Mouse (Mus musculus): ENCODE results near the gene Diras2. TPM values are rescaled to one million over a fixed set of nuclear protein-coding genes. Genes with fewer than 3 reads are reported as not detected.

The Diras2 gene
- 0.77 and 0.99 TPM in 2 replicates for polyA plus RNA-seq (2014; fragmentation: Nextera tagmentation; extraction: Ambion mirVana)

DNA sequence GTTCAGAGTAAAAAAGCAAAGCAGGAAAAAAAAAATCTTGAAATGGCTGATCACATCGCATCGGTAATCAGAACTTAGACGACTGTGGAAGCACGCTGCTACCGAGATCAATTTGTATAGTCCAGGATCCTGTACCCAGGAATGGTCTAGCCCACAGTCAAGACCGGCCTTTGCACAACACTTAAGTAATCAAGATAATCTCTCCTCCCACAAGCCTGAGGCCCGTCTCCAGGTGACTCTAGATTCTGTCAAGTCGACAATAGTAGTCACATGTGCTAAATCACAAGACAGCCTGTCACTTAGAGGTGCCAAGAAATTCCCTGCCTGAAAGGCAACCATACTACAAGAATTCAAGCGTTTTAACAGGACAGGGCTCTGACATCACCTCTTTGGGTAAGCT is at the start of gene Diras2:
Diras2 (minus strand) TSS at position 159 of the 400 bp plus-strand sequence.
- no peak for ATAC-seq (replicated peaks; ENCODE audit: insufficient number of reproducible peaks, low FRiP score, low TSS enrichment)
- Histone ChIP-seq H3K36me3 (ENCODE audit: control insufficient read depth, insufficient read depth, low read length) (no peaks in the 10 kb centered on the region), H3K9me3 (replicated peaks; ENCODE audit: control insufficient read depth, low read length) (no peaks in the 10 kb centered on the region; the same call in 1 of the 2 replicates), H3K9ac (ENCODE audit: low read depth, low read length) (peak within 1 kb of the TSS; percentile 29; the same call in 1 of the 2 replicates), H3K4me3 (ENCODE audit: low read depth, low read length) (peak within 1 kb of the TSS; percentile 48), H3K4me1 (ENCODE audit: control insufficient read depth, insufficient read depth, low read length) (peaks cover 4% of the 10 kb centered on the region; the same call in 1 of the 2 replicates), H3K27me3 (ENCODE audit: control insufficient read depth, insufficient read depth, low read length) (peaks cover 9% of the 10 kb centered on the region), H3K4me2 (peak within 1 kb of the TSS; percentile 81), H3K27ac (ENCODE audit: low read depth, low read length) (no peak within 1 kb of the TSS)
- 43% methylated on average over 9 of the region's 9 CpGs for WGBS (ENCODE audit: insufficient replicate concordance)

DNA sequence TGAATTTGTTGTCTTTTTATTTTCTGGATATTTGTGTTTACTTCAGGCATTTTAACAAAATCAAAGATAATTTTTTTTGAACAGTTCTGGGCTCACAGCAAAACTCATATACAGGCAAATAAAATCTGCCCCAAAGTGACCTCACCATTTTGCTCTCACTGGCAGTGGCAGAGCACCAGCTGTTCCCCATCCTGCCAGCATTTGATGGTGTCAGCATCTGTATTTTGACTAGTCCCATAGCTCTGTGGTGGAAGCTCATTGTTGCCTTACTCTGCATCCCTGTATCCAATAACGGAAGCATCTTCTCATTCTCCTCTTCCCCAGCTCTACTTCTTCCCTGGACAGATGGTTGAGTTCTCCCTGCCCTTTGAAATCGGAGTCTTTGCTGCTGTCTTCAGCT is 47.7 kb upstream of the Diras2 start:
- WGBS (ENCODE audit: insufficient replicate concordance), result 62% methylated on average over 2 of the region's 2 CpGs
- Histone ChIP-seq H3K9me3 (replicated peaks; ENCODE audit: control insufficient read depth, low read length) (no peaks in the 10 kb centered on the region), H3K9ac (ENCODE audit: low read depth, low read length) (no peak overlapping the region), H3K36me3 (ENCODE audit: control insufficient read depth, insufficient read depth, low read length) (no peaks in the 10 kb centered on the region), H3K4me1 (ENCODE audit: control insufficient read depth, insufficient read depth, low read length) (peaks cover 27% of the 10 kb centered on the region), H3K4me3 (ENCODE audit: low read depth, low read length) (no peak overlapping the region), H3K4me2 (no peak overlapping the region), H3K27me3 (ENCODE audit: control insufficient read depth, insufficient read depth, low read length) (no peaks in the 10 kb centered on the region), H3K27ac (ENCODE audit: low read depth, low read length) (no peak overlapping the region)
- no peak for ATAC-seq (replicated peaks; ENCODE audit: insufficient number of reproducible peaks, low FRiP score, low TSS enrichment)

DNA sequence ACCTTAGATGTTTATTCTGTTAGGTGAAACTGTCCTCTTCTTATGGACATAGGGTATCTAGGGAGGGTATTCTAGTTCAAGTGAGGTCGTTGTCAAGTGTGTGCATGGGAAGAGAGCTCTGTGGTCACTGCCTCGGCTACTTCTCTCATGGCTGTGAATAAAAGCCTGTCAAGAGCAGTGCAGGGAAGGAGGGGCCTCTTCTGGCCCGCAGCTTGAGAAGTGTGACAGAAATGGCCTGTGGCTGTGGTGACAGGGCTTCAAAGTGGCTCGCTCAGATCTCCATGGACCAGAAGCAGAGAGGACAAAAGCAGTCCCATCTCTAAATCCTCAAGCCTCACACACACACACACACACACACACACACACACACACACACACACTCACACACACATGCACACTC is 46.9 kb upstream of the Diras2 start:
- H3K4me3 ChIP-seq (ENCODE audit: low read depth, low read length), result no peak overlapping the region
- peak overlapping the region; percentile 19 for H3K4me2 ChIP-seq
- no peaks in the 10 kb centered on the region for H3K9me3 ChIP-seq (replicated peaks; ENCODE audit: control insufficient read depth, low read length)
- no peaks in the 10 kb centered on the region for H3K36me3 ChIP-seq (ENCODE audit: control insufficient read depth, insufficient read depth, low read length)
- 21% methylated on average over 4 of the region's 4 CpGs for WGBS (ENCODE audit: insufficient replicate concordance)
- no peak overlapping the region for H3K9ac ChIP-seq (ENCODE audit: low read depth, low read length)
- 0 out of 2 replicates have a peak, but pooled peaks have one; percentile 67 for ATAC-seq (replicated peaks; ENCODE audit: insufficient number of reproducible peaks, low FRiP score, low TSS enrichment)
- peak overlapping the region; percentile 87 for H3K27ac ChIP-seq (ENCODE audit: low read depth, low read length)
- H3K4me1 ChIP-seq (ENCODE audit: control insufficient read depth, insufficient read depth, low read length), result peaks cover 27% of the 10 kb centered on the region
- H3K27me3 ChIP-seq (ENCODE audit: control insufficient read depth, insufficient read depth, low read length), result no peaks in the 10 kb centered on the region

- Histone ChIP-seq H3K36me3 (ENCODE audit: control insufficient read depth, insufficient read depth, low read length) (no peaks in the 10 kb centered on the region), H3K9me3 (replicated peaks; ENCODE audit: control insufficient read depth, low read length) (no peaks in the 10 kb centered on the region), H3K27ac (ENCODE audit: low read depth, low read length) (peak overlapping the region; percentile 87), H3K4me1 (ENCODE audit: control insufficient read depth, insufficient read depth, low read length) (peaks cover 27% of the 10 kb centered on the region), H3K9ac (ENCODE audit: low read depth, low read length) (peak overlapping the region; percentile 10; the same call in 1 of the 2 replicates), H3K4me2 (peak overlapping the region; percentile 19), H3K4me3 (ENCODE audit: low read depth, low read length) (no peak overlapping the region), H3K27me3 (ENCODE audit: control insufficient read depth, insufficient read depth, low read length) (no peaks in the 10 kb centered on the region)
- no peak for ATAC-seq (replicated peaks; ENCODE audit: insufficient number of reproducible peaks, low FRiP score, low TSS enrichment)
- 16% methylated on average over 3 of the region's 3 CpGs for WGBS (ENCODE audit: insufficient replicate concordance)
Observed at GRCm38 (mm10) chr13:52577326-52577920, 46.3 kb upstream of the Diras2 start.

DNA sequence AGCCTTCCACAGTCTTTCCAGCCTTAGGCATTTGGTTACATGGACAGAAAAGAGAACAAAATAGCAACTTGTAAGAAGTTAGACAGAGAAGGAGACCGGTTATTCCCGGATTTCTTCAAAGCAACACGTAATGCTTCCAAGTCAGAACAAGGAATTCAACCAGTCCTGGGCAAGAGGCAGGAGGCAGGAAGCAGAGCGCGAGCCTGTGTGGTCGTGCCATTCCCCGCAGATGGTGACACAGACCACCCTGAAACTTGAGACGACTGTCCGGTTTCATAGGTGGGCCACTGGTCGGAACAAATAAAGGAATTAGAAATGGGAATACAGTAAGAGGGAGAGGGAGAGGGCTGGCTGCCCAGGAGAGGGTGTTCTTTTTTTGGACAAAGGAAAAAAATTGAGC is 45.8 kb upstream of the Diras2 start:
- Histone ChIP-seq H3K4me3 (ENCODE audit: low read depth, low read length) (no peak overlapping the region), H3K9me3 (replicated peaks; ENCODE audit: control insufficient read depth, low read length) (no peaks in the 10 kb centered on the region), H3K9ac (ENCODE audit: low read depth, low read length) (peak overlapping the region; percentile 10; the same call in 1 of the 2 replicates), H3K27me3 (ENCODE audit: control insufficient read depth, insufficient read depth, low read length) (no peaks in the 10 kb centered on the region), H3K27ac (ENCODE audit: low read depth, low read length) (peak overlapping the region; percentile 87), H3K4me2 (peak overlapping the region; percentile 19; the same call in 1 of the 2 replicates), H3K4me1 (ENCODE audit: control insufficient read depth, insufficient read depth, low read length) (peaks cover 27% of the 10 kb centered on the region), H3K36me3 (ENCODE audit: control insufficient read depth, insufficient read depth, low read length) (no peaks in the 10 kb centered on the region)
- 30% methylated on average over 10 of the region's 10 CpGs for WGBS (ENCODE audit: insufficient replicate concordance)
- ATAC-seq (replicated peaks; ENCODE audit: insufficient number of reproducible peaks, low FRiP score, low TSS enrichment), result no peak

DNA sequence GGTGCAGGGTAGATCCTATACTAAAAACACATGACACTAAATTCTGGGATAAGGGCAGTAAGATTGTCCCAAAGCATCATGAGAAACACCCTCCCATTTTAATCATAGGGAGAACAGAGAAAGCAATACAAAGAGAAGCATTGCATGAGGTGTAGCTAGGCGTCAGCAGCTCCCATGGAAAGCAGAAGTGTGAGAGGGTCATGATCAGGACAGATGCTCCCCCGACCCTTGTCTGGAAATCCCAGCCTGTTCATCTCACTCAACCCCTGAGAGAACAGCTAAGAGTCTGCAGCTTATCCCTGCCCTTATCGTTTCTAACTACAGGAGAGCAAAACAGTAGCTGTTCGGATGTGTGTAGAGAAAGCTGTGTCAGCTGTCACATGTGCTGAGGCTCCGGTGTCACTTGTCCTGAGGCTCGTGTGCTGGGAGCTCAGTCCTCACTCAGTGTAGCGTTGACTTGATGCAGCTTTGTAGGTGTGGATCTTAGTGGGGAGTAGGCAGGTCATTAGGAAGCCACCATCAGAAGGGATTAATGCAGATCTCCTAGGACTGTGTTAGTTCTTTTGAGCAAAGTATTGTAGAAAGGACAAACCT is 45.0 kb upstream of the Diras2 start:
- no peak overlapping the region for H3K4me2 ChIP-seq
- H3K27ac ChIP-seq (ENCODE audit: low read depth, low read length), result peak overlapping the region; percentile 18; the same call in 1 of the 2 replicates
- H3K9me3 ChIP-seq (replicated peaks; ENCODE audit: control insufficient read depth, low read length), result no peaks in the 10 kb centered on the region
- no peak overlapping the region for H3K9ac ChIP-seq (ENCODE audit: low read depth, low read length)
- peaks cover 27% of the 10 kb centered on the region for H3K4me1 ChIP-seq (ENCODE audit: control insufficient read depth, insufficient read depth, low read length)
- no peak for ATAC-seq (replicated peaks; ENCODE audit: insufficient number of reproducible peaks, low FRiP score, low TSS enrichment)
- H3K27me3 ChIP-seq (ENCODE audit: control insufficient read depth, insufficient read depth, low read length), result no peaks in the 10 kb centered on the region
- no peaks in the 10 kb centered on the region for H3K36me3 ChIP-seq (ENCODE audit: control insufficient read depth, insufficient read depth, low read length)
- 27% methylated on average over 7 of the region's 7 CpGs for WGBS (ENCODE audit: insufficient replicate concordance)
- no peak overlapping the region for H3K4me3 ChIP-seq (ENCODE audit: low read depth, low read length)

DNA sequence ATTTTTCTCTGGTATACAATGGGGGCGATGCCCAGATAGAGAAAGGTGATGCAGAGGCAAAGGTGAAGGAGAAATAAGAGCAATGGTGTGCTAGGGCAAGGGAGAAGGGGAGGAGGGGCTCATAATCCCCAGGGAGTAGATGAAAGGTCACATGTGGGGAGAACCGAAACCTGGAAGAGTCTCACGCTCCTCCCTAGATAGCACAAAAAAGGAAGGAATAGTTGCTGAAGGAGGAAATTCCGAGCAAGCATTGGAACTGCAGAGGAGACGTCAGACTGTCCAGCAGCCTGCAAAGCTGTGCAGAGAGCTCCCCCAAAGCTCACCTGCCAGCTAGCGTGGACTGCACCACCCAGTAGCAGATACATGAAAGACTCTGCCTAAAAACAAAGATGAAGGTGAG is 44.4 kb upstream of the Diras2 start:
- Histone ChIP-seq H3K27me3 (ENCODE audit: control insufficient read depth, insufficient read depth, low read length) (no peaks in the 10 kb centered on the region), H3K4me3 (ENCODE audit: low read depth, low read length) (no peak overlapping the region), H3K9ac (ENCODE audit: low read depth, low read length) (no peak overlapping the region), H3K36me3 (ENCODE audit: control insufficient read depth, insufficient read depth, low read length) (no peaks in the 10 kb centered on the region), H3K9me3 (replicated peaks; ENCODE audit: control insufficient read depth, low read length) (no peaks in the 10 kb centered on the region), H3K27ac (ENCODE audit: low read depth, low read length) (no peak overlapping the region), H3K4me1 (ENCODE audit: control insufficient read depth, insufficient read depth, low read length) (peaks cover 27% of the 10 kb centered on the region), H3K4me2 (no peak overlapping the region)
- WGBS (ENCODE audit: insufficient replicate concordance), result 65% methylated on average over 6 of the region's 6 CpGs
- no peak for ATAC-seq (replicated peaks; ENCODE audit: insufficient number of reproducible peaks, low FRiP score, low TSS enrichment)

GRCm38 (mm10) chr13:52574311-52574710 is 43.2 kb upstream of the Diras2 start:
- H3K9ac ChIP-seq (ENCODE audit: low read depth, low read length), result no peak overlapping the region
- WGBS (ENCODE audit: insufficient replicate concordance), result 74% methylated on average over 2 of the region's 2 CpGs
- no peak overlapping the region for H3K4me2 ChIP-seq
- H3K4me1 ChIP-seq (ENCODE audit: control insufficient read depth, insufficient read depth, low read length), result peaks cover 27% of the 10 kb centered on the region
- no peak for ATAC-seq (replicated peaks; ENCODE audit: insufficient number of reproducible peaks, low FRiP score, low TSS enrichment)
- H3K27ac ChIP-seq (ENCODE audit: low read depth, low read length), result no peak overlapping the region
- no peak overlapping the region for H3K4me3 ChIP-seq (ENCODE audit: low read depth, low read length)
- no peaks in the 10 kb centered on the region for H3K9me3 ChIP-seq (replicated peaks; ENCODE audit: control insufficient read depth, low read length)
- no peaks in the 10 kb centered on the region for H3K27me3 ChIP-seq (ENCODE audit: control insufficient read depth, insufficient read depth, low read length)
- H3K36me3 ChIP-seq (ENCODE audit: control insufficient read depth, insufficient read depth, low read length), result no peaks in the 10 kb centered on the region
